Mouse (Mus musculus) testis, adult 2 months (tissue): ENCODE data around the gene Nid1.
"Not testable (repeated sequence)": the region's sequence is repeated elsewhere in the genome, so short reads cannot be mapped to it uniquely, and the experiment has no call there.

Experiments
- CTCF ChIP-seq: fragments of 200-500 bp; IDR thresholded peaks from 2 replicates; pipeline ENCODE4 v1.5.1; 2012; ENCODE audit warnings: low read depth, mild to moderate bottlenecking, inconsistent platforms, low read length, moderate library complexity; ENCODE audit not compliant: control insufficient read depth, insufficient read depth, insufficient replicate concordance
- POLR2A ChIP-seq: fragments of 200-500 bp; IDR thresholded peaks from 2 replicates; pipeline ENCODE4 v1.6.1; 2012; ENCODE audit warnings: low read depth, mild to moderate bottlenecking, inconsistent platforms, low read length, moderate library complexity; ENCODE audit not compliant: control insufficient read depth

GRCm38 (mm10) chr13:13438112-13438953, 982 bp downstream of the Nid1 start:
- not testable (repeated sequence) for TF ChIP-seq POLR2A, CTCF
